Mouse (Mus musculus) CD4-positive, CD25-positive, alpha-beta regulatory T cell, adult 4 months (primary cell): Measurements from ENCODE around the gene Grb7. TPM values are rescaled to one million over a fixed set of nuclear protein-coding genes. Genes with fewer than 3 reads are reported as not detected.

Experiments used
- ATAC-seq: one replicate; pipeline ENCODE4 v1.8.0; 2017
- polyA plus RNA-seq, 2 experiments: library from polyadenylated mRNA; unstranded; fragments of 100-300 nt; shearing (Covaris generic); gene quantifications; one replicate each; pipeline ENCODE4 v1.2.1; 2017

The Grb7 gene
- polyA plus RNA-seq, 2 experiments from 2014 or later = 3.6 to 6.2 TPM

- ATAC-seq = no peak
These were observed 26.5 kb downstream of the Grb7 start for GRCm38 (mm10) chr11:98472696-98473095.

- no peak for ATAC-seq
These were observed 27.8 kb downstream of the Grb7 start for GRCm38 (mm10) chr11:98473916-98474479.

GRCm38 (mm10) chr11:98474967-98475366 is 28.8 kb downstream of the Grb7 start:
- no peak for ATAC-seq

- ATAC-seq = no peak
These were observed 29.6 kb downstream of the Grb7 start for GRCm38 (mm10) chr11:98475630-98476433.

GRCm38 (mm10) chr11:98476434-98476807 is 30.2 kb downstream of the Grb7 start:
- no peak for ATAC-seq

GRCm38 (mm10) chr11:98477011-98477701 is 31.0 kb downstream of the Grb7 start:
- peak; percentile 58 for ATAC-seq

GRCm38 (mm10) chr11:98479026-98479939 is 33.1 kb downstream of the Grb7 start:
- no peak for ATAC-seq

GRCm38 (mm10) chr11:98479940-98480497 is 33.8 kb downstream of the Grb7 start:
- ATAC-seq = no peak

GRCm38 (mm10) chr11:98481231-98481630 is 35.0 kb downstream of the Grb7 start:
- peak; percentile 37 for ATAC-seq

GRCm38 (mm10) chr11:98482067-98482466 is 35.9 kb downstream of the Grb7 start:
- no peak for ATAC-seq

GRCm38 (mm10) chr11:98485749-98486148 is 39.6 kb downstream of the Grb7 start:
- no peak for ATAC-seq

- ATAC-seq = peak; percentile 64
These were observed 41.4 kb downstream of the Grb7 start for GRCm38 (mm10) chr11:98487526-98488040.

- ATAC-seq = peak; percentile 27
These were observed 42.5 kb downstream of the Grb7 start for GRCm38 (mm10) chr11:98488540-98489234.

- ATAC-seq = no peak
These were observed 45.4 kb downstream of the Grb7 start for GRCm38 (mm10) chr11:98491571-98491970.

GRCm38 (mm10) chr11:98492959-98493358 is 46.8 kb downstream of the Grb7 start:
- ATAC-seq = peak; percentile 64

- no peak for ATAC-seq
These were observed 47.2 kb downstream of the Grb7 start for GRCm38 (mm10) chr11:98493394-98493793.

- no peak for ATAC-seq
These were observed 49.1 kb downstream of the Grb7 start for GRCm38 (mm10) chr11:98495176-98495719.

- ATAC-seq = peak; percentile 84
These were observed 51.4 kb downstream of the Grb7 start for GRCm38 (mm10) chr11:98497388-98498288.

GRCm38 (mm10) chr11:98504926-98505325 is 58.7 kb downstream of the Grb7 start:
- ATAC-seq = no peak
